Mouse (Mus musculus): ENCODE measurements at regions not wholly inside any gene's neighbourhood (a gene's known extent, or its start where the extent isn't known, plus 50 kb on each side); places are given as distances from the start of the nearest gene placed in this dataset.

GRCm38 (mm10) chr4:33577631-33578030 is 267.5 kb downstream of the Rngtt start:
- TF ChIP-seq CTCF (IDR thresholded peaks at IDR 0.05; ENCODE audit: low read depth) (no peak), EP300 (optimal IDR thresholded peaks at IDR 0.05) (no peak)
